Mouse (Mus musculus): Measurements from ENCODE around the gene Gm20696. TPM values are rescaled to one million over a fixed set of nuclear protein-coding genes. Genes with fewer than 3 reads are reported as not detected.
A peak's percentile ranks its signal among the peaks of the same experiment; 100 is the strongest.

Gene Gm20696
- polyA plus RNA-seq, 1 experiment from 2014 or later: 7.5 TPM

- no peaks in the 10 kb centered on the region for H3K4me1 ChIP-seq (ENCODE audit: control insufficient read depth, insufficient read depth, low read length)
- H3K9ac ChIP-seq (ENCODE audit: low read depth, low read length): no peak overlapping the region
- peaks cover 4% of the 10 kb centered on the region; the same call in 1 of the 2 replicates for H3K36me3 ChIP-seq (ENCODE audit: control insufficient read depth, insufficient read depth, low read length)
- WGBS: 87% methylated on average over 32 of the region's 32 CpGs
- no peak overlapping the region for H3K4me3 ChIP-seq (ENCODE audit: low read length)
- H3K9me3 ChIP-seq (ENCODE audit: control insufficient read depth, low read length): no peaks in the 10 kb centered on the region
- no peak overlapping the region for H3K27ac ChIP-seq (ENCODE audit: low read depth, low read length)
- no peak overlapping the region for H3K4me2 ChIP-seq (replicated peaks; ENCODE audit: low read depth, low read length)
- ATAC-seq (ENCODE audit: low FRiP score, low TSS enrichment): no peak
- no peaks in the 10 kb centered on the region for H3K27me3 ChIP-seq (ENCODE audit: control insufficient read depth, insufficient read depth, low read length)
Observed at GRCm38 (mm10) chr6:99632121-99632980, 34.2 kb downstream of the Gm20696 start.

- Histone ChIP-seq H3K9ac (ENCODE audit: low read depth, low read length) (no peak overlapping the region), H3K9me3 (ENCODE audit: control insufficient read depth, low read length) (no peaks in the 10 kb centered on the region), H3K36me3 (ENCODE audit: control insufficient read depth, insufficient read depth, low read length) (peaks cover 4% of the 10 kb centered on the region; the same call in 1 of the 2 replicates), H3K27ac (ENCODE audit: low read depth, low read length) (no peak overlapping the region), H3K4me1 (ENCODE audit: control insufficient read depth, insufficient read depth, low read length) (no peaks in the 10 kb centered on the region), H3K4me3 (ENCODE audit: low read length) (no peak overlapping the region), H3K4me2 (replicated peaks; ENCODE audit: low read depth, low read length) (no peak overlapping the region), H3K27me3 (ENCODE audit: control insufficient read depth, insufficient read depth, low read length) (no peaks in the 10 kb centered on the region)
- no peak for ATAC-seq (ENCODE audit: low FRiP score, low TSS enrichment)
- 91% methylated on average over 5 of the region's 5 CpGs for WGBS
Observed at GRCm38 (mm10) chr6:99631637-99632036, 35.0 kb downstream of the Gm20696 start.

- no peak overlapping the region for H3K4me2 ChIP-seq (replicated peaks; ENCODE audit: low read depth, low read length)
- no peak overlapping the region for H3K4me3 ChIP-seq (ENCODE audit: low read length)
- no peak for ATAC-seq (ENCODE audit: low FRiP score, low TSS enrichment)
- H3K9ac ChIP-seq (ENCODE audit: low read depth, low read length): no peak overlapping the region
- no peaks in the 10 kb centered on the region for H3K27me3 ChIP-seq (ENCODE audit: control insufficient read depth, insufficient read depth, low read length)
- no peaks in the 10 kb centered on the region for H3K4me1 ChIP-seq (ENCODE audit: control insufficient read depth, insufficient read depth, low read length)
- no peaks in the 10 kb centered on the region for H3K9me3 ChIP-seq (ENCODE audit: control insufficient read depth, low read length)
- H3K27ac ChIP-seq (ENCODE audit: low read depth, low read length): no peak overlapping the region
- peaks cover 4% of the 10 kb centered on the region; the same call in 1 of the 2 replicates for H3K36me3 ChIP-seq (ENCODE audit: control insufficient read depth, insufficient read depth, low read length)
- 83% methylated on average over 8 of the region's 8 CpGs for WGBS
Observed at GRCm38 (mm10) chr6:99629726-99630458, 36.7 kb downstream of the Gm20696 start.

DNA sequence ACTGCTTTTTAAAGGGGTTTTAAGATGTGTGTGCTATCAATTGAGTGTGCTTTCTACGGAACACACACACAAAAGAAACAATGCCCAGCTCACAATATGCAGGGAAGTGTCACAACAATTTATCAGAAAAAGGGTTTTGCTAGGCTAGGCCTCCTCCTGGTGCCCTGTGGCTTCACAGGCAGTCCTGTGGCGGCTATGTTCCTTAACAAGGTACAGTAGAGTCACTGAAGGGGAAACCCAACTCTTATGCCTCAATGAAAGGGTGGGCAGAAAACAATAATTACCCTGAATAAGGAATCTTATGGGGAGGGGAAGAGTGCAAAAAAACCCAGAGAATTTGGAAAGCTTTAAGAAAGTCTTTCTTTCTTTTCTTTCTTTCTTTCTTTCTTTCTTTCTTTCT is 40.2 kb downstream of the Gm20696 start:
- Histone ChIP-seq H3K4me1 (ENCODE audit: control insufficient read depth, insufficient read depth, low read length) (0 out of 2 replicates have a peak, but pooled peaks cover 7% of the 10 kb centered on the region), H3K4me2 (replicated peaks; ENCODE audit: low read depth, low read length) (no peak overlapping the region), H3K36me3 (ENCODE audit: control insufficient read depth, insufficient read depth, low read length) (no peaks in the 10 kb centered on the region), H3K4me3 (ENCODE audit: low read length) (no peak overlapping the region), H3K9ac (ENCODE audit: low read depth, low read length) (no peak overlapping the region), H3K27me3 (ENCODE audit: control insufficient read depth, insufficient read depth, low read length) (no peaks in the 10 kb centered on the region), H3K27ac (ENCODE audit: low read depth, low read length) (no peak overlapping the region), H3K9me3 (ENCODE audit: control insufficient read depth, low read length) (no peaks in the 10 kb centered on the region)
- no peak for ATAC-seq (ENCODE audit: low FRiP score, low TSS enrichment)
- WGBS: 81% methylated on average over 2 of the region's 2 CpGs

DNA sequence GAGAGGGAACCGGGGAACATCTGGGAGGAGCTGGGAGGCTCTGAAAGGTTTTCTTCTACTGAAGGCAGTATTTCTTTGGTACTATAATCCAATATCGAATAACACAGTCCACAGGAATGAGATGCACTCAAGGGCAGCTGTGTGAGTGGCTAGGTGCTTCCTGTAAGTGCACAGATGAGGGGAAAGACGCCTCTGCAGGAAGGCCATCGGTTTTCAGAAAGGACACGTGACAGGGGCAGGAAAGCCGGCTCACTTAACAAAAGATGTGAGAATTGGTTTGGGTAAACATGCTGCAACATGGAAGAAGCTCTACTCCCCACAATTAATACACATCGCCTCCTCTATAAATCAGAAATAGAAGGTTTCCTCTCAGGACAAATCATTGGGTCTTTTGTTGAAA is 40.8 kb downstream of the Gm20696 start:
- Histone ChIP-seq H3K4me3 (ENCODE audit: low read length) (no peak overlapping the region), H3K36me3 (ENCODE audit: control insufficient read depth, insufficient read depth, low read length) (no peaks in the 10 kb centered on the region), H3K27ac (ENCODE audit: low read depth, low read length) (no peak overlapping the region), H3K4me1 (ENCODE audit: control insufficient read depth, insufficient read depth, low read length) (0 out of 2 replicates have a peak, but pooled peaks cover 7% of the 10 kb centered on the region), H3K9ac (ENCODE audit: low read depth, low read length) (no peak overlapping the region), H3K4me2 (replicated peaks; ENCODE audit: low read depth, low read length) (no peak overlapping the region), H3K27me3 (ENCODE audit: control insufficient read depth, insufficient read depth, low read length) (no peaks in the 10 kb centered on the region), H3K9me3 (ENCODE audit: control insufficient read depth, low read length) (no peaks in the 10 kb centered on the region)
- WGBS: 34% methylated on average over 7 of the region's 7 CpGs
- no peak for ATAC-seq (ENCODE audit: low FRiP score, low TSS enrichment)

GRCm38 (mm10) chr6:99625306-99625705 is 41.3 kb downstream of the Gm20696 start:
- Histone ChIP-seq H3K9me3 (ENCODE audit: control insufficient read depth, low read length) (no peaks in the 10 kb centered on the region), H3K27ac (ENCODE audit: low read depth, low read length) (no peak overlapping the region), H3K4me3 (ENCODE audit: low read length) (no peak overlapping the region), H3K4me2 (replicated peaks; ENCODE audit: low read depth, low read length) (no peak overlapping the region), H3K36me3 (ENCODE audit: control insufficient read depth, insufficient read depth, low read length) (no peaks in the 10 kb centered on the region), H3K9ac (ENCODE audit: low read depth, low read length) (no peak overlapping the region), H3K4me1 (ENCODE audit: control insufficient read depth, insufficient read depth, low read length) (peaks cover 7% of the 10 kb centered on the region; the same call in 1 of the 2 replicates), H3K27me3 (ENCODE audit: control insufficient read depth, insufficient read depth, low read length) (no peaks in the 10 kb centered on the region)
- no peak for ATAC-seq (ENCODE audit: low FRiP score, low TSS enrichment)
- WGBS: 64% methylated on average over 7 of the region's 7 CpGs

DNA sequence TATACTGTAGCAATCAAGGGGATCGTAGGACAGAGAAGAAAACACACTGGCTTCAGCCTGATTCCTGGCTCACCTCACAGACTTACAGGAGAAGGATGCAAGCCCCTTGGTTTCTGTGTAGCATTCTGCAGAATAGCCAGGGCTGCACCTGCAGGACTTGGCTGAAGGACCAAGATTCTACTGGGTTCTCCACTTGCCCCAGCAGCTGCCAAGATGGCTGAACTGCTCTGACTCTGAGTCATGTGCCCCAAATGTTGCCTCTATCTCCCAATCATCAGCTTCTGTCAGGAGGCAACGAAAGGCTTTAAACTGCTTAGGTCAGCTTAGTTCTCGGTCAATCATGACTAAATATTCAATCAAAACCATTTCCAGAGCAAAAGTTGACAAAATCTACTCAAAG is 42.1 kb downstream of the Gm20696 start:
- 85% methylated on average over 3 of the region's 3 CpGs for WGBS
- no peak for ATAC-seq (ENCODE audit: low FRiP score, low TSS enrichment)
- H3K4me1 ChIP-seq (ENCODE audit: control insufficient read depth, insufficient read depth, low read length): peaks cover 12% of the 10 kb centered on the region; the same call in 1 of the 2 replicates

GRCm38 (mm10) chr6:99623641-99624040 is 43.0 kb downstream of the Gm20696 start:
- Histone ChIP-seq H3K27me3 (ENCODE audit: control insufficient read depth, insufficient read depth, low read length) (no peaks in the 10 kb centered on the region), H3K36me3 (ENCODE audit: control insufficient read depth, insufficient read depth, low read length) (no peaks in the 10 kb centered on the region), H3K4me1 (ENCODE audit: control insufficient read depth, insufficient read depth, low read length) (peaks cover 19% of the 10 kb centered on the region), H3K9me3 (ENCODE audit: control insufficient read depth, low read length) (no peaks in the 10 kb centered on the region), H3K9ac (ENCODE audit: low read depth, low read length) (no peak overlapping the region), H3K27ac (ENCODE audit: low read depth, low read length) (no peak overlapping the region; the same call in 1 of the 2 replicates), H3K4me2 (replicated peaks; ENCODE audit: low read depth, low read length) (no peak overlapping the region), H3K4me3 (ENCODE audit: low read length) (no peak overlapping the region)
- ATAC-seq (ENCODE audit: low FRiP score, low TSS enrichment): peak; percentile 80
- 9% methylated on average over 6 of the region's 6 CpGs for WGBS

More for the DNA sequence above, 42.1 kb downstream of the Gm20696 start:
- H3K27ac ChIP-seq (ENCODE audit: low read depth, low read length): no peak overlapping the region; the same call in 1 of the 2 replicates
- no peaks in the 10 kb centered on the region for H3K27me3 ChIP-seq (ENCODE audit: control insufficient read depth, insufficient read depth, low read length)
- H3K9ac ChIP-seq (ENCODE audit: low read depth, low read length): no peak overlapping the region
- H3K9me3 ChIP-seq (ENCODE audit: control insufficient read depth, low read length): no peaks in the 10 kb centered on the region
- H3K36me3 ChIP-seq (ENCODE audit: control insufficient read depth, insufficient read depth, low read length): no peaks in the 10 kb centered on the region
- H3K4me3 ChIP-seq (ENCODE audit: low read length): no peak overlapping the region
- H3K4me2 ChIP-seq (replicated peaks; ENCODE audit: low read depth, low read length): no peak overlapping the region

DNA sequence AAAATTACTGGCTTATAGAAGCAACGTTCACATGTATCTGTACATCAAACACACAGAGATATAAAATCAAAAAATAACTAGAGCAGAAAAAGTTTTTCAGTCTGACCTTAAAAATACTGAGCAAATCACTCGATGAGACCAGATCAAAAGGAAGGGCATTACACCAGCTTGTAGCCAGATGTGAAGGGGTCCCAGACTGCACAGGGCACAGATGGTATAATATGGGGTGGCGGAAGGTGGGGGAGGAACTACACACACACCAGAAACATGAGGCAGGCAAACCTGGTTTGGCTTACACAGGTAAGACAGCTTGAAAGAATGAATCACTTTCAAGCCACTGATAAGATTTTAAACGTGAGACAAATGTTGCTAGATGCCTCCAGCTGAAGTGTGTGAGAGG is 45.4 kb downstream of the Gm20696 start:
- no peak for ATAC-seq (ENCODE audit: low FRiP score, low TSS enrichment)

More for the DNA sequence above, 45.4 kb downstream of the Gm20696 start:
- H3K9me3 ChIP-seq (ENCODE audit: control insufficient read depth, low read length): no peaks in the 10 kb centered on the region
- H3K9ac ChIP-seq (ENCODE audit: low read depth, low read length): no peak overlapping the region
- H3K4me2 ChIP-seq (replicated peaks; ENCODE audit: low read depth, low read length): no peak overlapping the region
- no peaks in the 10 kb centered on the region for H3K36me3 ChIP-seq (ENCODE audit: control insufficient read depth, insufficient read depth, low read length)
- WGBS: 41% methylated on average over 4 of the region's 4 CpGs
- H3K4me3 ChIP-seq (ENCODE audit: low read length): no peak overlapping the region
- H3K27me3 ChIP-seq (ENCODE audit: control insufficient read depth, insufficient read depth, low read length): no peaks in the 10 kb centered on the region
- H3K27ac ChIP-seq (ENCODE audit: low read depth, low read length): no peak overlapping the region
- H3K4me1 ChIP-seq (ENCODE audit: control insufficient read depth, insufficient read depth, low read length): peaks cover 19% of the 10 kb centered on the region
